Mouse (Mus musculus) liver, adult 2 months (tissue): ENCODE data around the gene Lrrc15.

Experiments used
- CTCF ChIP-seq: fragments of 200-500 bp; IDR thresholded peaks from 2 replicates; pipeline ENCODE4 v1.5.1; 2011; ENCODE audit warnings: low read depth, low read length, control low read depth
- POLR2A ChIP-seq: fragments of 200-500 bp; IDR thresholded peaks from 2 replicates; pipeline ENCODE4 v1.6.1; 2011; ENCODE audit warnings: low read length, control low read depth; ENCODE audit not compliant: insufficient read depth; ENCODE audit errors: extremely low read depth

DNA sequence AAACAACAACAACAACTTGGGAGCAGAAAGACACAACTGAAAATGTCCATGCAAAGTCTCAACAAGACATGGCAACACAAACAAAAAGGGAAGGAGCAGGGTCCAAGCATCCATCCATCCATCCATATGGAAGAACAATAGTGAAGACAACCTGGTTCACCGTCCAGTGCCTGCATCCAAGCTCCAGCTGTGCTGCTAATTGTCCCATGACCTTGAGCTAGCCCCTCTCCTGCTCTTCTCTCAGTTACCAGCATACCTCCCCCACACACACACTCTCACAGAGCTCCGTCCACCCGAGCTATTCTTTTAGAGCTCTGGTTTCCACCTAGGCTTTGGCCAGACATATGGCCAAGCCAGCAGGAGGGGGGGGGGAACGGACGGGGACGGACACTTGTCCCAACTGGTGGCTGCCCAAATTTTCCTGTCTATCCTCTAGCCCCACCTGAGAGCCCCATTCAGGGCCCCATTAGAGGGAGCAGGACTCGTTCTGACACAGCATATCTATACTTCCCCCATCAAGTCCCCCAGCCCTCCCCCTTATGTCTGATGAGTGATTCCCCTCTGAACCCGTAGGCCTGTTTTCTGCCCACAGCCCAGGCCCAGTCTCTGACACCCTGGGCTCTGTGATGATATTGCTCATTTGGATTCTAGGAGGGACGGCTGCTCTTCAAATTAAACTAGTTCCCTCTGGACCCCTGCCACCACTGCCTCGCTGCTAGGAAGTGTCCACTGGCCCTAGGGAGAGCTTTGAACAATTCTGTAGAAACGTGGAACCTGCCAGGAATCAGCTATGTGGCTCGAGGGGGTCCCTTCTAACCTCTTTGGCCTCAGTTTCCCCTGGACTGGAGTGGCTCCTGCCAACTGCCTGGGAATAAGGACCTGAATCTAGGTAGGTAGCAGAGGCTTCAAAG, 48.2 kb downstream of the Lrrc15 start:
- TF ChIP-seq POLR2A (no peak), CTCF (no peak)
